Mouse (Mus musculus) stomach, embryonic 15.5 days (tissue): ENCODE measurements around the gene St3gal6. TPM values are rescaled to one million over a fixed set of nuclear protein-coding genes. Genes with fewer than 3 reads are reported as not detected.

ENCODE experiments used
- ATAC-seq: fragments of 200-750 bp; cut with Nextera tagmentation; 2 replicates; pipeline ENCODE4 v1.8.0; 2017; ENCODE audit warnings: low read depth, moderate number of reproducible peaks, moderate TSS enrichment; ENCODE audit not compliant: insufficient read depth, low FRiP score
- H3K27ac ChIP-seq: fragments of 300-500 bp; sonication (generic); 2 replicates; pipeline ENCODE4 v1.5.1; 2015; ENCODE audit warnings: mild to moderate bottlenecking, inconsistent platforms
- H3K27me3 ChIP-seq: fragments of 300-500 bp; sonication (generic); replicated peaks from 2 replicates; pipeline ENCODE4 v1.6.1; 2015; ENCODE audit warnings: inconsistent platforms
- H3K36me3 ChIP-seq: fragments of 300-500 bp; sonication (generic); 2 replicates; pipeline ENCODE4 v1.6.1; 2015; ENCODE audit warnings: inconsistent platforms
- H3K4me1 ChIP-seq: fragments of 300-500 bp; sonication (generic); 2 replicates; pipeline ENCODE4 v1.6.1; 2015; ENCODE audit warnings: inconsistent platforms
- H3K4me2 ChIP-seq: fragments of 300-500 bp; sonication (generic); 2 replicates; pipeline ENCODE4 v1.6.1; 2015; ENCODE audit warnings: mild to moderate bottlenecking, inconsistent platforms
- H3K4me3 ChIP-seq: fragments of 300-500 bp; sonication (generic); replicated peaks from 2 replicates; pipeline ENCODE4 v1.5.1; 2015; ENCODE audit warnings: inconsistent platforms
- H3K9ac ChIP-seq: fragments of 300-500 bp; sonication (generic); 2 replicates; pipeline ENCODE4 v1.6.1; 2015; ENCODE audit warnings: inconsistent platforms
- H3K9me3 ChIP-seq: fragments of 300-500 bp; sonication (generic); 2 replicates; pipeline ENCODE4 v1.6.1; 2016; ENCODE audit warnings: inconsistent platforms
- WGBS: fragments of 180-500 bp; shearing (Covaris S2); methylation state at CpG from one replicate; pipeline ENCODE4 v1.1.7; 2015; 5-methylcytosine and 5-hydroxymethylcytosine counted together
- polyA plus RNA-seq: library from polyadenylated mRNA; unstranded; fragments of >200 nt; fragmentation: Nextera tagmentation; extraction: Ambion mirVana; gene quantifications from 2 replicates; pipeline ENCODE4 v1.2.1, GENCODE M21; 2015

Gene St3gal6
- polyA plus RNA-seq, 1 experiment from 2014 or later = 14.6 TPM

DNA sequence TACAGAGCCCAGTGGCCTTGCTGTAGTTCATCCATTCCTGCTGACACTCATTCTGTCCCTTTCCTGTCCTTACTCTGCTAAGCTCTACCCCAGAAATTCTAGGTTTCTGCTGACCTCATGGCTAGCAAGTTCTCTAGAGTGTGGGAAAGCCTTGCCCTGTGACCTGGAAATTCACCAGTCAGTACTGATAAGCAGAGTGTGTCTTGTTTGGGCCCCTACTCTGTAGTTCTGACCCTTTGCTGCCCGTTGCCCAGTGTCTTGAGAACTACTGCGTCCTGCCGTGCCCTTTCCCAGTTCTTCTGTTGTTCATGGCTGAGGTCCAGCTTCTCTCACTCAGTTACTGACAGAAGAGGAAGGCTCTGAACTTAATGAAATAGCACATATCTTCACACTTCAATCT, 70.9 kb downstream of the St3gal6 start:
- ATAC-seq = peak; percentile 43; the same call in 1 of the 2 replicates
- Histone ChIP-seq H3K36me3 (peaks cover 13% of the 10 kb centered on the region; the same call in 1 of the 2 replicates), H3K9me3 (no peaks in the 10 kb centered on the region), H3K4me1 (no peaks in the 10 kb centered on the region), H3K4me2 (no peak overlapping the region), H3K4me3 (no peak overlapping the region), H3K9ac (no peak overlapping the region), H3K27ac (no peak overlapping the region), H3K27me3 (no peaks in the 10 kb centered on the region)
- WGBS = 77% methylated on average over 3 of the region's 3 CpGs

DNA sequence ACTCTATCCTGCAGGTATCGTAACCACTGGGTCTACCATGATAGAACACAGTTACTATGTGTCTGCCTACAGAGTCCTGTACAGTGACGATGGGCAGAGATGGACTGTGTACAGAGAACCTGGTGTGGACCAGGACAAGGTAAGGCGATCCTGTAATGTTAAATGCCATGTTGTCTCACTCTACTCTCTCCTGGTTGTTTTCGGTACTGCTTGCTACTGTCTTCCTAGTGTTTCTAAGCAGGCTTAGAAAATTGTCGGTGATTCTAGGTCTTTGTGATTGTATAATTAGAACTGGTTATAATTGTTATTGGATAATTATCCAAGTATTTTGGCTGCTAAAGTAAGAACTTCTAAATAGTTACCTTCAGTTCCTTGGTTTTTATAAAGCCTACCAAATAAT, 72.4 kb downstream of the St3gal6 start:
- Histone ChIP-seq H3K4me3 (no peak overlapping the region), H3K4me1 (no peaks in the 10 kb centered on the region), H3K9me3 (no peaks in the 10 kb centered on the region), H3K4me2 (no peak overlapping the region), H3K9ac (no peak overlapping the region), H3K27me3 (no peaks in the 10 kb centered on the region), H3K36me3 (peaks cover 13% of the 10 kb centered on the region; the same call in 1 of the 2 replicates), H3K27ac (no peak overlapping the region)
- no peak for ATAC-seq
- WGBS = 94% methylated on average over 5 of the region's 5 CpGs

DNA sequence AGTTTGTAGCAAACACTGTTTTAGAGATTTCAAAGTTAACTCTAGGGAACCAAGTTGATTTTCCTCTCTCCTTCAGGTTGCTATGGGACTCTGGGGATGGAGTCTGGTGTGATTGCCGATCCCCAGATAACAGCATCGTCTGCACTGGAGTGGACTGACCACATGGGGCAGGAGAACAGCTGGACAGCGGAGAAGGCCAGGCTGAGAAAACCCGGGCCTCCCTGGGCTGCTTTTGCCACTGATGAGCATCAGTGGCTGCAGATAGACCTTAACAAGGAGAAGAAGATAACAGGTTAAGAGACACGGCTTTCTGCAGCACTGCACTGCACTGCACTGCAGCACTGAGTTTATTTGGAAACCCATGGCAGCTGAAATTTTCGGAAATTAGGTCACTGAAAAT, 73.4 kb downstream of the St3gal6 start:
- no peak for ATAC-seq
- 70% methylated on average over 6 of the region's 6 CpGs for WGBS
- H3K9me3 ChIP-seq = no peaks in the 10 kb centered on the region
- H3K4me2 ChIP-seq = no peak overlapping the region
- H3K4me3 ChIP-seq = no peak overlapping the region
- no peaks in the 10 kb centered on the region for H3K27me3 ChIP-seq
- H3K4me1 ChIP-seq = no peaks in the 10 kb centered on the region
- H3K36me3 ChIP-seq = peaks cover 11% of the 10 kb centered on the region; the same call in 1 of the 2 replicates
- H3K9ac ChIP-seq = no peak overlapping the region
- no peak overlapping the region for H3K27ac ChIP-seq

DNA sequence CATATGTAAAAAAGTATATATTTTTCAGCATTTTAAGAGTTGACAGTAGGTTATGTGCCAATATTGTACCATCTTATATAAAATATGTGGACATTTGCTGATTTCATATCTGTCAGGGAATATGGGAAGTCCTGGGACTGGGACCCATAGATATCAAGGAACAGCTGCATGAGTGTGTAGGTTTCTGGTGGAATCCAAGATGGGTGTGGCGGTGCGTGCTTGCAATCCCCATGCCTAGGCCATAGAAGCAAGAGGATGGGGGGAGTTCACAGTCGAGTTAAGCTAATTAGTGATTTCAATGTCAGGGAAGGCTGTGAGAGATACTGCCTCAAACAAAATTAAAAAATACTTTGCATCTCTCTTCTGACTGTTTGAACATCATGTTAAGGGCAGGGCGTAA, 75.0 kb downstream of the St3gal6 start:
- H3K4me3 ChIP-seq = no peak overlapping the region
- WGBS = 83% methylated on average over 4 of the region's 4 CpGs
- no peak overlapping the region for H3K9ac ChIP-seq
- no peak for ATAC-seq
- H3K27ac ChIP-seq = no peak overlapping the region
- no peaks in the 10 kb centered on the region for H3K4me1 ChIP-seq
- H3K9me3 ChIP-seq = no peaks in the 10 kb centered on the region
- H3K36me3 ChIP-seq = peaks cover 11% of the 10 kb centered on the region; the same call in 1 of the 2 replicates
- H3K4me2 ChIP-seq = no peak overlapping the region
- no peaks in the 10 kb centered on the region for H3K27me3 ChIP-seq

DNA sequence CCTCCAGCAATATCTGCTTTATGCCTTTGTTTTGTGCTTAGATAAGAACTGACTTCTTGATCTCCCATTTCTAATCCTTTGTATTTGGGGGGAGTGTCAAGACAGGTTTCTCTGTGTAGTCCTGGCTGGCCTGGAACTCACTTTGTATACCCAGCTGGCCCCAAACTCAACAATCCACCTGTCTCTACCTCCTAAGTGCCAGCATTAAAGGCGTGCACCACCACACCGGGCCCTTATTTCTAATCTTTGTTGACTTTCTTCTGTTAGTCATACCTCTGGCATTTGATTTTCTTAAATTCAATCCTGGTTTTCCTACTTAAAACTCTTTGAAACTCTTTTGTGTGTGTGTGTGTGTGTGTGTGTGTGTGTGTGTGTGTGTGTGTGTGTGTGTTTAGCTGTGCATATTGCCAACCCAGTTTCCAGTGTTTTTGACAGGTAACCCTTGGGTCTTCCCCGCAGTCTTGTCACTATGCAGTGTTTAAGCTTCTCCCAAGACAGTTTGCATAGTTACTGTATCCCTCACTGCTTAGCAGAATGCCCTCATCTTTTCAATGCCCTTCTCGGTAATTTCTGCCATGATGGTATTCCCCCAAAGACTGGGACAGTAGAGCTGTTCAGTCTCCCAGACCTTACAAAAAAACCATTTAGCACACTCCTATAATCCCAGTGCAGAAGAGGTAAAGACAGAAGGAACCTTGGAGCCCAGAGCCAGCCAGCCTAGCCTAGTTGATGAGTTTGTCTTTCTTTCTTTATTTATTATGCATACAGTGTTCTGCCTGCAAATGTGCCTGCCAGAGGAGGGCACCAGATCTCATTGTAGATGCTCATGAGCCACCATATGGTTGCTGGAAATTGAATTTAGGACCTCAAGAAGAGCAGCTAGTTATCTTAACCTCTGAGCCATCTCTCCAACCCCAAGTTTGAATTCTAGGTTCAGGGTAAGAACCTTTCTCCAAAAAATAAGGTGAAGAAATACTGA, 77.5 kb downstream of the St3gal6 start:
- Histone ChIP-seq H3K9ac (no peak overlapping the region), H3K27me3 (no peaks in the 10 kb centered on the region), H3K4me1 (no peaks in the 10 kb centered on the region), H3K36me3 (peaks cover 4% of the 10 kb centered on the region; the same call in 1 of the 2 replicates), H3K4me2 (no peak overlapping the region), H3K27ac (0 out of 2 replicates have a peak overlapping the region, but pooled peaks have one; percentile 16), H3K9me3 (no peaks in the 10 kb centered on the region), H3K4me3 (no peak overlapping the region)
- 79% methylated on average over 4 of the region's 4 CpGs for WGBS
- peak; percentile 87 for ATAC-seq

DNA sequence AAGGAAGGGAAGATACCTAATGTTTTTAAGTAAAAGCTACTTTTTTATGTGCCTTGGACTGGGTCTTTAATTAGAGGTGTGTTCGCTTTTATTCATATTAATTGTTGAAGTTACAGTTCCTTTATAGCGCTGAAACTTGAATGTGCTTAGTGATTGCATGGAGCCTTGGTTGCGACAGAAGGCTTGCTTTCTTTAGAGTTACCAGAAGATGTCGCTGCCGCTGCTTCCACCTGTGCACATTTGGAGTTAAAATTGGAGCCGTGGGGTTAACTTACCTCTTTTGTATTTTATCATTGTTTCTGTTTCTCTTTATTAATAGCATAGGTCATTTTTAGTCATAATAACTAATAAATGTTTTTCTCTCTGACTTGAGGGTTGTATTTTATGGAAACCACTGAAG, 79.3 kb downstream of the St3gal6 start:
- Histone ChIP-seq H3K27ac (no peak overlapping the region), H3K27me3 (no peaks in the 10 kb centered on the region), H3K9ac (no peak overlapping the region), H3K36me3 (no peaks in the 10 kb centered on the region), H3K9me3 (no peaks in the 10 kb centered on the region), H3K4me1 (no peaks in the 10 kb centered on the region), H3K4me3 (no peak overlapping the region), H3K4me2 (no peak overlapping the region)
- 70% methylated on average over 6 of the region's 6 CpGs for WGBS
- ATAC-seq = no peak

DNA sequence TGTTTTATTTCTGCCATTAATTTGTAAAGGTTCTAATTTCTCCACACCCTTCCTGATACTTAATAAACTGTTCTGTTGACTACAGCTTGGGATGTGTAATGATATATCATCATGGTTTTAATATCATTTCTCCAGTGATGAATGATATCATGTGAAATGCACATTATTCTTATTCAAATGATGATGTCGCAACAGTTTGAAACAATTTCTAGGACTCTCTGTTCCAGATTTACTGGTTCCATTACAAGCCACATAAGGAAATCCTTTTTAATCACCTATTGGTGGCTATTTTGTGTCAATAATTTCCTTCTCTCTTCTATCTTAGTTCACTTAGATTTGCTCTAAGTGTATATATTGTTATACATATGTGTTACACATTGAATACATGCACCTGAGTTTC, 91.7 kb downstream of the St3gal6 start:
- no peak for ATAC-seq
- 89% methylated on average over 1 of the region's 1 CpGs for WGBS
- no peak overlapping the region for H3K27ac ChIP-seq
- no peak overlapping the region for H3K4me3 ChIP-seq
- H3K4me1 ChIP-seq = no peaks in the 10 kb centered on the region
- peaks cover 7% of the 10 kb centered on the region; the same call in 1 of the 2 replicates for H3K36me3 ChIP-seq
- H3K9ac ChIP-seq = no peak overlapping the region
- no peaks in the 10 kb centered on the region for H3K27me3 ChIP-seq
- H3K9me3 ChIP-seq = no peaks in the 10 kb centered on the region
- H3K4me2 ChIP-seq = no peak overlapping the region

DNA sequence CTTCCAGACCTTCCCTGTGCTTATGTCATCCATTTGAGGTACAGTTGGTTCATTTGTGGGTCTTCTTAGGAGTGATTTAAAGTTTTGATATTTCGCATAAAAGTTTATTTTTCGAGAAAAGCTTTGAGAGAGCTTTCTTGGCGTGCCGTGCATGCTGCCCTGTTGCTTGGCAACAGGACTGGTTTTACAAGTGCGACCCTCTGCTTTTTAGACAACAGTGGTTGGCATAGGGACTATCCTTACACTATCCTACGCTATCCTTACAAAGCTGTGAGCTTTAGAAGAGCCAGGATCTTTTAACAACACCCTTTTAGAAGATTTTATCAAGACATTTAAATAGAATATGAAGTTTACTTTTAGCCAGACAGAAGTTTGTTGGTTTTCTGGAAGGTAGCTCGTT, 93.8 kb downstream of the St3gal6 start:
- H3K36me3 ChIP-seq = no peaks in the 10 kb centered on the region
- no peak overlapping the region for H3K4me3 ChIP-seq
- no peaks in the 10 kb centered on the region for H3K4me1 ChIP-seq
- H3K27me3 ChIP-seq = no peaks in the 10 kb centered on the region
- no peak for ATAC-seq
- no peaks in the 10 kb centered on the region for H3K9me3 ChIP-seq
- WGBS = 75% methylated on average over 7 of the region's 7 CpGs
- no peak overlapping the region for H3K9ac ChIP-seq
- H3K27ac ChIP-seq = no peak overlapping the region
- no peak overlapping the region for H3K4me2 ChIP-seq

DNA sequence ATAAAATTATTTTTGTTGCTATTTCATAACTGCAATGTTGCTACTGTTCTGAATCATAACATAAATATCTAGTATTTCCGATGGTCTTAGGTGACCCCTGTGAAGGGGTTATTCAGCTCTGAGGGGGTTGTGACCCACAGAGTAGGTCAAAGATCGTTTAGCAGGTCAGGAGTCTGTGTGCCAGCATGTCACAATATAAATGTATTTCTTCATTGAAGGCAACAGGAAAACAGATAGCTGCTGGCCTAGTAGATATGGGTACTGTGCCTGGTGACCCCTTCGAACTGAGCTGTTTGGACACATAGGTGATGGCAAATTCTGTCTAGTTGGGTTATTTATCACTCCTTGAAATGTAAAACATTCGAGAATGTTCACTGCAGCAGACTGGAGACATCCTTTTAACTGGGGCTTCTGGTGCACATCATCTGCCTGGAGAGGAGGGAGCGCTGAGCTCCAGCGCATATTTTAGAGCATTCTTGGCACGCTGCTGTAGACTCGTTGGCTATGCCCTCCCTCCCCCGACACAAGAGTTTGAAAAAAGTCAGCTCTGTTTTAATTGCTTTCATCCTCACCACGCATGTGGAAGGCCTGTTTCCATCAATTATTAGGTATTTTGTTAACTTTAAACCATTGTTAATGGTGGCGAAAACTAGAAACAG, 102.2 kb downstream of the St3gal6 start:
- WGBS = 32% methylated on average over 11 of the region's 11 CpGs
- no peak overlapping the region for H3K4me2 ChIP-seq
- H3K27me3 ChIP-seq = no peaks in the 10 kb centered on the region
- peak; percentile 56; the same call in 1 of the 2 replicates for ATAC-seq
- H3K36me3 ChIP-seq = no peaks in the 10 kb centered on the region
- H3K4me1 ChIP-seq = peaks cover 11% of the 10 kb centered on the region
- no peaks in the 10 kb centered on the region for H3K9me3 ChIP-seq
- H3K9ac ChIP-seq = no peak overlapping the region
- no peak overlapping the region for H3K4me3 ChIP-seq
- H3K27ac ChIP-seq = peak overlapping the region; percentile 57

Other genes with a start within 250 kb of the St3gal6 start
- 8.6 and 9.2 TPM in 2 replicates for gene Dcbld2, start 115.8 kb downstream of the St3gal6 start, polyA plus RNA-seq
- not detected in 2 replicates for gene Gm813, start 92.7 kb upstream of the St3gal6 start, polyA plus RNA-seq
- not detected in 2 replicates for gene E330017A01Rik, start 114.5 kb upstream of the St3gal6 start, polyA plus RNA-seq
- 64.4 and 80.4 TPM in 2 replicates for gene Cpox, start 146.0 kb upstream of the St3gal6 start, polyA plus RNA-seq
- 0.08 and 0.12 TPM in 2 replicates for gene Gpr15, start 194.8 kb upstream of the St3gal6 start, polyA plus RNA-seq
- gene Cldnd1, start 203.7 kb upstream of the St3gal6 start, polyA plus RNA-seq = 111 and 117 TPM in 2 replicates
- not detected in 2 replicates for gene Olfr172, start 238.9 kb upstream of the St3gal6 start, polyA plus RNA-seq